Mouse (Mus musculus) hindbrain, embryonic 11.5 days (tissue): ENCODE data around the gene Syce1l. TPM values are rescaled to one million over a fixed set of nuclear protein-coding genes. Genes with fewer than 3 reads are reported as not detected.

Experiments used
- ATAC-seq: fragments of 200-750 bp; cut with Nextera tagmentation; 2 replicates; pipeline ENCODE4 v1.8.0; 2017; ENCODE audit warnings: mild to moderate bottlenecking, moderate TSS enrichment, moderate library complexity; ENCODE audit not compliant: low FRiP score
- DNase-seq: peaks from one replicate; pipeline ENCODE4 v3.0.0-alpha.2; 2015; ENCODE audit warnings: low spot score
- H3K27ac ChIP-seq: fragments of 300-500 bp; sonication (generic); 2 replicates; pipeline ENCODE4 v1.5.1; 2014; ENCODE audit warnings: mild to moderate bottlenecking, low read depth, low read length
- H3K27me3 ChIP-seq: fragments of 300-500 bp; sonication (generic); 2 replicates; pipeline ENCODE4 v1.6.1; 2014; ENCODE audit warnings: mild to moderate bottlenecking, low read length, moderate library complexity, mixed read lengths; ENCODE audit not compliant: control insufficient read depth, insufficient read depth
- H3K36me3 ChIP-seq: fragments of 300-500 bp; sonication (generic); 2 replicates; pipeline ENCODE4 v1.6.1; 2014; ENCODE audit warnings: mild to moderate bottlenecking, low read length, moderate library complexity, mixed read lengths; ENCODE audit not compliant: control insufficient read depth, insufficient read depth
- H3K4me1 ChIP-seq: fragments of 300-500 bp; sonication (generic); replicated peaks from 2 replicates; pipeline ENCODE4 v1.6.1; 2014; ENCODE audit warnings: low read length, mixed read lengths; ENCODE audit not compliant: control insufficient read depth, insufficient read depth
- H3K4me2 ChIP-seq: fragments of 300-500 bp; sonication (generic); replicated peaks from 2 replicates; pipeline ENCODE4 v1.6.1; 2014; ENCODE audit warnings: mild to moderate bottlenecking, low read depth, low read length
- H3K4me3 ChIP-seq: fragments of 300-500 bp; sonication (generic); 2 replicates; pipeline ENCODE4 v1.5.1; 2014; ENCODE audit warnings: low read depth, low read length
- H3K9ac ChIP-seq: fragments of 300-500 bp; sonication (generic); 2 replicates; pipeline ENCODE4 v1.6.1; 2014; ENCODE audit warnings: low read depth, low read length
- H3K9me3 ChIP-seq: fragments of 300-500 bp; sonication (generic); 2 replicates; pipeline ENCODE4 v1.6.1; 2016; ENCODE audit warnings: low read length; ENCODE audit not compliant: control insufficient read depth
- WGBS: fragments of 180-500 bp; shearing (Covaris S2); extraction: QIAGEN DNeasy Blood & Tissue Kit; methylation state at CpG from one replicate; pipeline ENCODE4 v1.1.7; 2014; 5-methylcytosine and 5-hydroxymethylcytosine counted together
- polyA plus RNA-seq: library from polyadenylated mRNA; unstranded; fragments of >200 nt; fragmentation: Nextera tagmentation; extraction: Ambion mirVana; gene quantifications from 2 replicates; pipeline ENCODE4 v1.2.1, GENCODE M21; 2014

The Syce1l gene
- not detected in 2 replicates for polyA plus RNA-seq

GRCm38 (mm10) chr8:113642926-113643325 is at the start of gene Syce1l:
Gene Syce1l, plus strand, starts transcription at chr8:113643213.
- Histone ChIP-seq H3K27me3 (no peaks in the 10 kb centered on the region), H3K36me3 (peaks cover 2% of the 10 kb centered on the region), H3K9ac (no peak within 1 kb of the TSS), H3K4me2 (no peak within 1 kb of the TSS), H3K27ac (no peak within 1 kb of the TSS), H3K4me3 (no peak within 1 kb of the TSS), H3K4me1 (no peaks in the 10 kb centered on the region), H3K9me3 (no peaks in the 10 kb centered on the region)
- DNase-seq (no peak), ATAC-seq (no peak)
- 95% methylated on average over 16 of the region's 16 CpGs for WGBS

- H3K4me3 ChIP-seq: no peak overlapping the region
- H3K27me3 ChIP-seq: no peaks in the 10 kb centered on the region
- no peak overlapping the region for H3K9ac ChIP-seq
- DNase-seq (no peak), ATAC-seq (no peak)
- H3K9me3 ChIP-seq: no peaks in the 10 kb centered on the region
- no peak overlapping the region for H3K27ac ChIP-seq
- no peaks in the 10 kb centered on the region for H3K4me1 ChIP-seq
- no peaks in the 10 kb centered on the region for H3K36me3 ChIP-seq
- no peak overlapping the region for H3K4me2 ChIP-seq
- WGBS: 47% methylated on average over 3 of the region's 3 CpGs
These were observed 44.6 kb upstream of the Syce1l start for GRCm38 (mm10) chr8:113598401-113598800.

GRCm38 (mm10) chr8:113632634-113633033 is 10.4 kb upstream of the Syce1l start:
- Histone ChIP-seq H3K27me3 (no peaks in the 10 kb centered on the region), H3K27ac (no peak overlapping the region), H3K4me2 (no peak overlapping the region), H3K36me3 (no peaks in the 10 kb centered on the region), H3K9ac (no peak overlapping the region), H3K4me1 (no peaks in the 10 kb centered on the region), H3K4me3 (no peak overlapping the region), H3K9me3 (no peaks in the 10 kb centered on the region)
- ATAC-seq: no peak
- DNase-seq: peak; percentile 64
- WGBS: 10% methylated on average over 3 of the region's 3 CpGs

- ATAC-seq: no peak
- DNase-seq: no peak
- 29% methylated on average over 12 of the region's 12 CpGs for WGBS
- H3K4me1 ChIP-seq: no peaks in the 10 kb centered on the region
- 0 out of 2 replicates have a peak overlapping the region, but pooled peaks have one; percentile 65 for H3K9ac ChIP-seq
- H3K9me3 ChIP-seq: no peaks in the 10 kb centered on the region
- H3K4me3 ChIP-seq: peak overlapping the region; percentile 56; the same call in 1 of the 2 replicates
- H3K36me3 ChIP-seq: no peaks in the 10 kb centered on the region
- peak overlapping the region; percentile 45; the same call in 1 of the 2 replicates for H3K27ac ChIP-seq
- H3K27me3 ChIP-seq: no peaks in the 10 kb centered on the region
- H3K4me2 ChIP-seq: peak overlapping the region; percentile 62
These were observed 8.9 kb upstream of the Syce1l start for GRCm38 (mm10) chr8:113634161-113634560.

GRCm38 (mm10) chr8:113634670-113635591 is 8.1 kb upstream of the Syce1l start, which contains the start of gene Mon1b:
Gene Mon1b, plus strand, starts transcription at chr8:113635587.
- Histone ChIP-seq H3K4me3 (peak within 1 kb of the TSS; percentile 56), H3K4me2 (peak within 1 kb of the TSS; percentile 95), H3K9ac (peak within 1 kb of the TSS; percentile 65), H3K4me1 (no peaks in the 10 kb centered on the region), H3K36me3 (peaks cover 2% of the 10 kb centered on the region), H3K9me3 (no peaks in the 10 kb centered on the region), H3K27me3 (no peaks in the 10 kb centered on the region), H3K27ac (peak within 1 kb of the TSS; percentile 79)
- DNase-seq (peak; percentile 99), ATAC-seq (peak; percentile 99)
- under 1% methylated on average over 42 of the region's 42 CpGs for WGBS

GRCm38 (mm10) chr8:113635592-113636279 is 7.3 kb upstream of the Syce1l start:
- DNase-seq: no peak

GRCm38 (mm10) chr8:113636280-113636628 is 6.8 kb upstream of the Syce1l start:
- Histone ChIP-seq H3K9ac (peak overlapping the region; percentile 56), H3K4me2 (peak overlapping the region; percentile 95), H3K4me1 (no peaks in the 10 kb centered on the region), H3K9me3 (no peaks in the 10 kb centered on the region), H3K4me3 (peak overlapping the region; percentile 56), H3K27ac (no peak overlapping the region), H3K27me3 (no peaks in the 10 kb centered on the region), H3K36me3 (peaks cover 2% of the 10 kb centered on the region)
- DNase-seq: no peak
- no peak for ATAC-seq
- WGBS: 35% methylated on average over 5 of the region's 5 CpGs

More at GRCm38 (mm10) chr8:113635592-113636279, 7.3 kb upstream of the Syce1l start:
- Histone ChIP-seq H3K4me1 (no peaks in the 10 kb centered on the region), H3K9me3 (no peaks in the 10 kb centered on the region), H3K27me3 (no peaks in the 10 kb centered on the region), H3K4me2 (peak overlapping the region; percentile 95), H3K27ac (peak overlapping the region; percentile 61), H3K9ac (peak overlapping the region; percentile 56), H3K4me3 (peak overlapping the region; percentile 56), H3K36me3 (peaks cover 2% of the 10 kb centered on the region)
- ATAC-seq: peak; percentile 84
- WGBS: under 1% methylated on average over 44 of the region's 44 CpGs

- ATAC-seq: no peak
- no peak overlapping the region for H3K9ac ChIP-seq
- 95% methylated on average over 8 of the region's 8 CpGs for WGBS
These were observed 2.7 kb upstream of the Syce1l start for GRCm38 (mm10) chr8:113640357-113640756.

More at GRCm38 (mm10) chr8:113640357-113640756, 2.7 kb upstream of the Syce1l start:
- H3K4me1 ChIP-seq: no peaks in the 10 kb centered on the region
- H3K27me3 ChIP-seq: no peaks in the 10 kb centered on the region
- no peak for DNase-seq
- no peak overlapping the region for H3K4me2 ChIP-seq
- no peaks in the 10 kb centered on the region for H3K9me3 ChIP-seq
- H3K4me3 ChIP-seq: no peak overlapping the region
- H3K36me3 ChIP-seq: peaks cover 2% of the 10 kb centered on the region
- H3K27ac ChIP-seq: no peak overlapping the region
